Mouse (Mus musculus) cortical plate, adult 2 months (tissue): ENCODE results near the gene Pou2f2.

Experiments used
- CTCF ChIP-seq: fragments of 200-500 bp; IDR thresholded peaks from 2 replicates; pipeline ENCODE4 v1.5.1; 2011; ENCODE audit warnings: mild to moderate bottlenecking, control low read depth, low read length; ENCODE audit not compliant: insufficient read depth; ENCODE audit errors: extremely low read depth
- POLR2A ChIP-seq: fragments of 200-500 bp; IDR thresholded peaks from 2 replicates; pipeline ENCODE4 v1.6.1; 2011; ENCODE audit warnings: mild to moderate bottlenecking, low read length, control low read depth; ENCODE audit not compliant: insufficient read depth; ENCODE audit errors: extremely low read depth

DNA sequence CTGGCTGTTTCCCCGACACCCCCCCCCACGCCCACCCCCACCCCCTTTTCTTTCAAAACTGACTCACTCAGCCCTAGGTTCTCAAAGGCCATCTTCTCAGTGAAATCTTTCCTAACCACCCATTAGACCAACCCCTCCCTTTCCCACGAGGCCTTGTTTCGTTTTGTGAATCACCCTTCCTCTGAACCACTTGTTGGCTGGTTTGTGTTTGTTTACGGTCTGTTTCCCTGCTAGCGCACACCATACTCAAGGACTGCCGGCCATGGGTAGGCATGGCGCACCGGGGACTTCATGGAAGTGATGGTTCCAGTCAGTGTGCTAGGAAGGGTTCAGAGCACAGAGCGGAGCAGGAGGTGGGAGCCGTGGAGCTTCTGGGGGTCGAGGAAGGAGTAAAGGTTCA, 70.2 kb downstream of the Pou2f2 start:
- no peak for TF ChIP-seq CTCF
- no peak for TF ChIP-seq POLR2A
